Mouse (Mus musculus) lung, adult 2 months (tissue): ENCODE results near the gene Gipc3.
A peak's percentile ranks its signal among the peaks of the same experiment; 100 is the strongest.

Experiments
- CTCF ChIP-seq: fragments of 200-500 bp; IDR thresholded peaks from 2 replicates; pipeline ENCODE4 v1.5.1; 2011; ENCODE audit warnings: mild to moderate bottlenecking, low read length, control low read depth; ENCODE audit not compliant: insufficient read depth
- POLR2A ChIP-seq: fragments of 200-500 bp; IDR thresholded peaks from 2 replicates; pipeline ENCODE4 v1.6.1; 2011; ENCODE audit warnings: low read depth, mild to moderate bottlenecking, control low read depth, low read length, borderline replicate concordance; ENCODE audit errors: extremely low read depth

DNA sequence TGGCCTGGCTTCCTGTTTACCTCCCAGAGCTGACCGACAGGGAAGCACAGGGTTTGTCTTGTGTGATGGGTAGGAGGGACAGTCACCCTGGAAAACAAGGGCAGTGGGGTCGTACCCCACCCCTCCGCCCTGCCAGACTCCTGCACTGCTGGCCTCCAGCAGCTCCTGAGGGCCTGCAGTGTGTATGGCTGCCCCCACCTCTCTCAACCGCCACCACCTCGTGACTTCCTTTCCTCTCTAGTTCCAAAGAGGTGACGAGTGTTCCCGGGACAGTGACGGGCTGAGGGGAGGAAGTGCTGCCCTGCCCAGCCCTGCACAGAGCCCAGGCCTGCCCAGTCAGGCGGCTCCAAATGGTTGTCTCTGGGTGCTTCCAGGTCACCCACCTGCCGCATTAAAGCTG, 45.2 kb downstream of the Gipc3 start:
- TF ChIP-seq POLR2A (peak; percentile 64; the same call in 1 of the 2 replicates), CTCF (no peak)
